Mouse (Mus musculus): Measurements from ENCODE around the gene Stk16.

Gene Stk16

DNA sequence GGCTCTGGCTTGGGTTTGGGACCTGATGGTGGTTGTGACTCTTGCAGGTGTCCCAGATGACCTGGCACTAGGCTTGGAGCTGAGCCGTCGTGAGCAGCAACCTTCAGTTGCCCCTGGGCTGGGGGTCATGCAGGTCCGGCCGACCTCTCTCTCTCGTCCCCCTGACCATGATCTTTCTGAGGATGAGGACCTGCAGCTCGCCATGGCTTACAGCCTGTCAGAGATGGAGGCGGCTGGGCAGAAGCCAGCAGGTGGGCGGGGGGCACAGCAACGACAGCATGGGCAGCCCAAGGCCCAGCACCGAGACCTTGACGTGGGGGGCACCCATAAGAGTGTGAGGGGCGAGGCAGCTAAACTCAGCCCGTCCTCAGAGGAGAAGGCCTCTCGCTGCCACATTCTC lies 32.8 kb downstream of the Stk16 start:
- DNase-seq, result no peak

DNA sequence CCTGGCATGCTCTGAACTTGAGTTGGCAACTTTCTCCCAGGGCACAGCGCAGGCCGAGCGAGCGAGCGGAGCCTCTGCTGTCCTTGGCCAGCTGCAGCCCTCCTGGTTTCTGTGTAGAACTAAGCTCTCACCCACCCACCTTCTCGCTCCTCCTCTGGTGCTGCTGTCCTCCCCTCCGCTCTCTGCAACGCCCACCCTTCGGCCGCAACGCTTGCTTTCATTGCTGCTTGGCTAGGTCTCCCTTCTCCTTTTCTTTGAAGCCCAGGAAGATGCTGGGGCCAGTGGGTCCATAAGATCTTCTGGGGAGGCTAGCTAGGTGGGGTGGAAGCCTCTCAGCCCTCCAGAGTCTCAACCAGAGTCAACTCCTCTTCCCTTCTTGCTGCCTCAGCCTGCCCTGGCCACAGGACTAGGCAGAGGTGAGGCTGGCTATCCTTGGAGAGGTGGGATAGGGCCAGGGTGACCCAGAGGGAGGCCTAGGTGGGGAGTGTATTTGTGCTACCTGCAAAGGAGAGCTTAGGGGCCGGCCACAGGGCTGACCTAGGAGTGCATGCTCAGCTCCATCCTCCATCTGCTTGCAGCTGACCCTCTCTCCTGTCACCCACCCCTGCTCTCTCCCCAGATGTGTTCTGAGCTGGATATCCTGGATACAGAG lies 33.7 kb downstream of the Stk16 start:
- no peak for DNase-seq

DNA sequence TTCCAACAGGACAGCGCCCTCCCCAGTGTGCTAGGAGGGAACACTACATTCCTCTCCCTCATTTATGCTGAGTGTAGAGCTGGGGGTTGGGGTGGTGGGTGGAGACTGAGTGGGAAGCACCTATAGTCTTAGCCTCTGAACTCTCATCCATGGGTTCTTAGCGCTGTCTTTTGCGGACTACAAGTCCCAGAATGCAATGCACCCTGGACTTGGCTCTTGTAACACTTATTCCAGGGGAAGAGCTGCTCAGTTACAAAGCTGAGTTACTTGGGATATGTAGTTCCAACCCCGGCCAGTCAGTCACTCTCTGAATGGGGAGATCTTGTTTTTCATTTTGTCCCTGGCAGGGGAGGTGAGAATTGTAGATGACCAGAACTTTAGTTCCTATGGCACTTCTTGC lies 34.2 kb downstream of the Stk16 start:
- no peak for DNase-seq

DNA sequence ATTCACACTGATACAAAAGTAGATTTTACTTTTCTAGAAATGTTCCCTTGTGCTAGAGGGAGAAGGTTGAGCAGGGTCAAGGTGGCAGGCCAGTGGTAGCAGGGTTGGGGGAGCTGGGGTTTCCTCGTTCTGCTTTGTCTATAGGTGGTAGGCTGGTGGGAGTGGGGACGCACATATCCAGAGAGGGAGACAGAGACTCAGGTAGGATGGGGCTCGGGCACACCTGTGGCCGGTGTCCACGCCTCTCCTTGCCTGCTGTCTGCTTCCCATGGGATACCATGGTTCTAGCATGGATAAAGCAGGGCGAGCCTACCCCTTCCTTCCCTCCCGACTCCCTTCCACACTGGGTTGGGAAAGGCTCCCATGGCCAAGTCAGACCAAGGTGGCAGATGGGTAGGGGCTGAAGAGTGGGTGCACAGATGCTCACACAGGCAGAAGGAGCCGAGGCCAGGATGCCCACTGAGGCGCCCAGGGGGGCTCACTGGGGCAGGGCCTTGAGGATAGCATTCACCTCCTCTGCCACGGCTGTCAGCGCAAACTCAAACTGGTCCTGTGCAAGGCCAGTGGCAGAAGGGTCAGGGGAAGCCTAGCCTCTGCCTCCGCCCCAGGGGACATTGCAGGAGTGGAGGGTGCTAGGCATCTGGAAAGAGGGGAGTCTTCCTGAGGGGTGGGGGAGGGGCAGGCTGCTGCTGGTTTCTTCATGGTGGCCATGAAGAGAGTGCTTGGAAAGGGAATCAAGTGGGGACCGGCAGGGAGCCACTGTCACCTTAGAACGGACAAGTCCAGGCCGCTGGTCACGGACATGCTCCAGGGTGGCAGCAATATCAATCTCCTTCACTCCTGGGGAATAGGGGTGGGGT lies 36.7 kb downstream of the Stk16 start:
- no peak for DNase-seq

DNA sequence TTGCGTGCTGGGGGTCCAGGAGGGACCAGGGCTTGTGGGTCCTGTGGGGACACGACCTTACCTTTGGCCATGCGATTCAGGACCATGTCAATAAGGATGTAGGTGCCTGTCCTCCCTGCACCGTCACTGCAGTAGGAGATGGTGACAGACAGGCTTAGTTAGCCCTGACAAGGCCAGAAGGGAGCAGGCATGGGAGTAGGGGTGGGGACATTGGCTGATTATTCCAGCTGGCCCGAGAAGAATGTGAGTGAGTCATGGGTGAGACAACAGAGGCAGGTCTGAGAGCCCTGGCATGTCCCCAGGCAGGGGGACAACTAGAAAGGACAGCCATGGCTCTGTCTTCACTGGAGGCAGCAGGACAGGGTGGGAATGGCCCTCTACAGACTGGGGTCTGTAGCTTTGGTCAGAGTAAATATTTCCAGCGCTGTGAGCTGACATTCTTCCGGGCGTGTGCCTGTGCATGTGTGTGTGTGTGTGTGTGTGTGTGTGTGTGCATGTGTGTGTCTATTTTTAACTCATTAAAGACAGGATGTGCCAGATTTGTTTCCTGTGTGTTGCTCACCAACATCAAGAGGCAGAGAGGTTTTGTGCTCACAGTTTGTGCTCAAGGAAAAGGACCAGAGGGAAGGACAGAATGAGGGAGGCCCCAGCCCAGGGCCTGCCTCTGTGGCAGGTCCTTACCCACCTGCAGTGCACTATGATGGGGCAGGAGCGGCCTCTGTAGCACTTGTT lies 37.6 kb downstream of the Stk16 start:
- no peak for DNase-seq

DNA sequence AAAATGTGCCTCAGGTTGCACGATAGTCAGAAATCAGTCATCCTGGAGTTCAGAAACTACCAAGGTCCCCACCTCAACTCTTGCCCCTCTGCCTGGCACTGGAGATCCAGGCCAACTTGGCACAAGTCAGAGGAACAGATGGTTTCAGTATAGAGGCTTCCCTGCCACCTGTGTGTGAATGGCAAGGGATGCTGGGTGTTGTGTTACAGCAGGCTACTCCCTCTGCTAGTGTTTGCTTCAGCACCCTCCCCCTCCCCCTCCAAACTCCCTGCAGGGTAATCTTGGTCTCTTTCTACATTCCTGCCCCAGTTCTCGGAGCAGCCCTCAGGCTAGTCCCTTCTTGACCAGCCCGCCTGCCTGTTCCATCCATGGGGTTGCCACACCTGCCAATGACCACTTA lies 39.9 kb downstream of the Stk16 start:
- no peak for DNase-seq

DNA sequence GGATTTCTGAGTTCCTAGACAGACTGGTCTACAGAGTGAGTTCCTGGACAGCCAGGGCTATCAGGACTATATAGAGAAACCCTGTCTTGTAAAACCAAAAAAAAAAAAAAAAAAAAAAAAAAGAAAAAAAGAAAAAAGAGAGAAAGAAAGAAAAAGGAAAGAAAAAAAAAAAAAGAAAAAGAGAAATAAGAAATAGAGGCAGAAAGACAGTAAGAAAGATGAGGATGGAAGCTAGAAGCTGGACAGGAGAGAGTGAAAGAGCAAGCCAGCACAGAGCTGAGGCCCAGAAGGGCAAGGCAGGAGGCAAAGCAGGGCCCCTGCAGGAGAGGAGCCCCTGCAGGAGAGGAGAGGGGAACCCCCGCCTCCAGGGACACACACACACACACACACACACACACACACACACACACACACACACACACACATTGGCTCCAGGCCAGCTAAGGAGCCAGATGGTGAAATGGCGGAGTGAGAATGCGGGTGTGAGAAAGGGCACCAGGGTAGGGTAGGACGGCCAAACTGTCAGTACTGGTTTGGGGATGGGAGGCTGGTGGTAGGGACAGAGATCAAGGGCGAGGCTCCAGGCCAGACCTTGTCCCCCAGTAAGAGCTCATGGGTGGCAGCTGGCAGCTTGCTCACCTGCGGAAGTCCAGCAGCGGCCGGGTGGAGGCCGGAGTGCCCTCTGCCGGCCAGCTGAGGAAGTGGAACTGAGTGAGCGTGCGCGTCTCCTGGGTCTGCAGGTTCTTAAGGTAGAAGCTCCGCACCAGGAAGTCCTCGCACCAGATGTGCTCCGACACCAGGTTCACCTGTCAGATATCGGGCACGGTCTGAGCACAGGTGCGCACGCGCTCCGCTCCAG lies 40.7 kb downstream of the Stk16 start:
- DNase-seq, result peak; percentile 67

DNA sequence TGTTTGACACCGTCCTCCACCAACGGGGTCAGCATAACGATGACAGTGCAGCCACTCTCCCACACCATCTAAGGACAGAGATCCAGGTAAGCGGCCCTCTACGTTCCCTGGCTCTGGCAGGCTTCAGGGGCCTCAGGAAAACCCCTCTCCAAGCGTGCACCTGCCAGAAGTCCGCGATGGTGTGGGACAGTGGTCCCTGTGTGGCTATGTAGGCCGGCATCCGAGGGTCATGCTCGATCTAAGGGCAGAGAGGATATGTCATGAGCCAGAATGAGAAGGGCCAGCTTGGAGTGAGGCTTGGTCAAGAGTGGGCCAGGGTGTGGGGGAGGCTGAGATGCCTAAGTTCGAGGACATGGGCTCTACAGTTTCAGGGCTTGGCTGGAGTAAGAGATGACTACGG lies 41.7 kb downstream of the Stk16 start:
- DNase-seq, result no peak

DNA sequence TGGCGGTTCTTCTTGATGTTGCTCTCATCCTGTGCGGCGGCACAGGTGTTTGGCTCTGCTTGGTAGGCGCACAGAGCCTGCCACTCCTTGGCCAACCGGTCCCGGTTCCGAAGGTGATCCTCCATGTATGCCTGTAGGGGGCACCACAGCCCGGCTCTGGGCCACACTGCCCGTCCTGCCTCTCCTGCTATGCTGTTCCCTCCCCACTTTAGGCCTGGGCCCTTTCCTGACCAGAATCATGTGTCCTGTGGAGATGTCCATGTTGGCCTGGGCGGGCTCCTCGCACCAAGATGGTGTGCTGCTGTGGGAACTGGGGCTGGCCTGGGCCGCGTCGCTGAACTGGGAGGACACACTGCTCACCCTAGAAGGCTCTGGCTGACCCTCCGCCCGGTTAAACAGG lies 42.4 kb downstream of the Stk16 start:
- DNase-seq, result no peak

DNA sequence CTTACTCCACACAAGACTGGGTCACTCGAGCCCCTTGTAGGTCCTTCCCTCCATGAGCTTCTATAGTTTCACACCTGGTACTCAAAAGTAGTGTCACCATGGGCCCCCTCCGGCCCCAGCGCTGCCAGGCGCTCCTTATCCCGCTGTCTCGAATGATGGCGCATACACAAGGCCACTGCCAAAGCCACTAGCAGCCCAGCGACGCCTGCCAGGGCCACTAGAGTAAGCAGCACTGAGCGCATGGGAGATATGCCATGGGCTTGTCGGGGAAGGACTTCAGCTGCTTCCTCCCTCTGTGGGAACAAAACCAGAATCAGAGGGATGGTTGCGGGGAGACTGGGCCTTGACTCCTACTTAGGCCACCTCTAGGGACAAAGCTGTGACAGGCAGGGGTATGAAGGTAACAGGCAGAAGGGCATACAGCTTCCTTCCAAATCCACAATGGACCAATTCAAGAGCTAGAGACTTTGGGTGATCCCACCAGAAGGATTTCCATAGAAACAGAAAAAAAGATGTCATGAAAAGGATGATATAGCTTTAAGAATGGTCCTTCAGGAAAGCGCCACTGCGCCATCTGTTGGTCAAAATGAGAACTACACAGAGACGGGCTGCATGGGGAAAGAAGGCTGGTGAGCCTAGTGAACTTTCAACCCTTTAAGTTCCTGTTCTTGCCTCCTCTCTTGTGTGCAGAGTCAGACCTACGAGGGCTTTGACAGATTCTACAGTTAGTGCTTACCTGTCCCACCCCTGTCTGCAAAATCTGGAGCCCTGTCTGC lies 43.4 kb downstream of the Stk16 start:
- DNase-seq, result peak; percentile 92

DNA sequence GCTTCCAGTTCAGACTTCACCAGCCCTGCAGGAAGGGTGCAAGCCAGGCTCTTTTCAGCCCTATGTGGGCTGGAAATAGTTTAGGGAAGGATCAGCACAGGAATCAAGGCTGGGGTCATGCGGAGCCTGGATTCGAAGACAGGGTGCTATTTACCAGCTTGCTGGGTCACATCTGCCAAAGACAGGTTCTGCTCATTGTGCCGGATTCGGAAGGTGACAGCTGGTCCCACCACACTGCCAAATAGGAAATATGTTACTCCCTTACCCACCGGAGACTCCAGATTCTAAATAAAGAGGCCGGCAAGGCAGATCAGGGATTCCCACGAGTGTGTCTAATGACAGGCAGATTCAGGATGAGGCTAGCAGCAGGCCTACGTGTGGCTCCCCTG lies 44.0 kb downstream of the Stk16 start:
- no peak for DNase-seq

DNA sequence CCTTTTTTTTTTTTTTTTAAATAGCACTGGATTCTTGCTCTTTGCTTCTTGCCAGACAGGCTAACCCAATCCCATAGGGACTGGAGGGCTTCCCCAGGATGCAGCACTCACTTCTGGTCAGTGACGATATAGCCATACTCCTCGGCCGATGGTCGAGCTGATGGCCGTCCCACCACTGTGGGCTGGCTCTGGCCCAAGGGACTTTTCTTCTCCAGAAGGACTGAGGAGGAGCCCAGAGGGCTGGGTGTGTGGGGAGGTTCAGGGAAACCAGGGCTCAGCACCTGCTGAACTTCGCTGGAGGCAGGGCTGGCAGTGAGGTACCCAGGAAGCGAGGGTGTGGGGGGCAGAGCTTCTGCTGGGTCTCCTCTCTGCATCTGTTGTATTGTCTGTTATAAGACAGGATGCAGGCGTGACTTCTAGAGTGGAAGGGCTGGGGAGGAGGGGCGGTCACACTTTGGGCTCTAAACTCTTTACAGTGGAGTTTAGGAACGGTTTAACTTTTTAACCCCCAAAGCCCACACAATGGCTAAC lies 44.9 kb downstream of the Stk16 start:
- DNase-seq, result no peak

DNA sequence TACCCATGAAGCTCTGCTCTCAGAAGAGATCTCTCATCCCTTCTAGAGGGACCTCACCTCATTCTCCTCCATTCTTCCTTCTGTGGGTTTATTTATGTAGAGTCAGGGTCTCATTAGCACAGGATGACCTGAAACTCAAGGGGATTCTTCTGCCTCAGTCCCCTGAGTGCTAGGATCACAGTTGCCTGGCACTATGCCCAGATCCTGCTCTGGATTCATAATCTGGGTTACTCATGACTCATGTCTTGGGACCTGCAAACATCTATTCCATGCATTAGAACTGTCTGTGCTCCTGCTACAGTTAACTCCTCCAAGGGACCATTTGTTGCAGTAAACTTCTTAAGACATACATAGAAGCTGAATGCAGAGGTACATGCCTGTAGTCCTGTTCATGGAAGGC lies 50.6 kb downstream of the Stk16 start:
- DNase-seq, result no peak

DNA sequence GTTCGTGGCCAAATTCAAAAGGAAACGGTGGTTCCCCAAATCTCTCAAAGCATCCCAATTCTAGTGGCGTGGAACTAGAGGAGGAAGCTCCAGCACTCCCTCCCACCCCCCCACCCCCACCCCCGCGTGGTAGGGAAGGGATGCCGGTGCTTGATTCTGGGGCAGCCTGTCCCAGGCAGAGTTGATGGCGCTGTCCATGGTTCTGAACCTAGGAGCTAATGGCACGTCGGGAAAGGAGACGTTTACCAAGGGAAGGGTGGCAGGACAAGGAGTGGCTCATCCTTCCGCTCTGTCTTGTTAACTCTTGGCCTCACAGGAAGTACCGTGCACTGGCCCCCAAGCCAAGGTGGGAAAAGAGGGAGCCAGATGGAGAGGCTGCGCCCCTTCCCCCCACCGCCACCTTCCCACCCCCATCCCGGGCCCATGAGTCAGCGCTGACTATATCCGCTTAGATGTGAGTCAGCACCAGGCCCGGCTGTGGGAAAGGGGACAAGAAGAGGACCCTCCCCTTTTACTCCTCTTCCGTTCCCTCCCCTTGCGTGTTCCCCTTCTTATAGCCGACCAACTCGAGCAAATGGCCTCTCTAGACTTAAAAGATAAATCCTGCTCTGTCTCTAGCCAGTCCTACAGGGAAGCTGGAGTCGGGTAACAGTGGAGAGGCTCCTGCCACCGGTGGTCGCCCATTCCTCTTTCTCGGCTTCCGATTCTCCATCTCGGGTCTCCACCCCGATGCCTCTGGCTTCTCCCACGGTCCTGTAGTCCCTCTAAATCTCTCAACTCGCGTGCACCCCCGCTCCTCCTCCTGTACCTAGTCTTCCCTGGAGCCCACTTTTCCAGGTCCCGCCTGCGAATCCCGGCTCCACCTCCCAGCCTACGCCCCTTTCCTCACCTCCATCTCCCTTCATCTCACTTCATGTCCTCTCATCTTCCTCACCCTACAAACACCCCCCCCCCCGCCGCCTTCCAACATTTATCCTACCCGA lies 52.6 kb downstream of the Stk16 start:
- DNase-seq, result peak; percentile 58

DNA sequence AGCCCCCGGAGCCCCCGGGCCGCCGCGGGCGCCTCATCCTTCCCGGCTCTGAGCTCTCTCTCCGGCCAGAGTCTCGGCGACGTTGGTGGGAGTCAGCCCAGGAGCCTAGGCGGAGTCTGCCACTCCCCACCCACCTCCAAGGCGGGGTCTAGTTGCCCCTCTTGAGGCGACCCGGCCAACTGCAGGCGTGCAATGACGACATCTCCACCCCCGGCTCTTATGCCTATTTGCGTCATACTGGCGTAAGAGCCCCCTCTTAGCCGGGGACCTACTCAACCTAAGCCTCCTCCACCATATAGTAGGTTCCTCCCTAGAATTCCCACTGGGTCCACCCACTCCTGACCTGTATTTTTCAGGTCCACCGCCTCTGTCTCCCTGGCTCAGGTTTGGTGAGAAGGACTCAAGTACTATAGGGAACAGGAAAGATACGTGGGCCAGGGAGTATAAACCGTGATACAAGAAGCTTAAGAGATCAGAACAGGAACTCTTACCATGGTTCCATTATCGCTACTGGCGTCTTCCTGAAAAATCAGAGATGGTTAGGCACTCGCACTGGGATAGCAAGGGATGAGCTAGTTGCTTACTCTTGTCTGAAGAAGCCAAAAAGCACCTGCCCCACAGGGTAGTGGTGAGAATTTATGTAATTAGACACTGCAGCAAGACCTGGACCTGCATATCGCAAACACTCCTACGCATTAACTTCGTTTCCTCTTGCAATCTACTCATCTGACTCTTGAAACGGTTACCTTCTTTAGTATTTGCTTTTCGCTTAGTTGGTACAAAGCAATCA lies 53.6 kb downstream of the Stk16 start, which contains the start of gene Ptprn:
Gene Ptprn, minus strand, starts transcription at position 412 of the 790 bp plus-strand sequence.
- DNase-seq, result peak; percentile 75
